Mouse (Mus musculus) stomach, embryonic 15.5 days (tissue): Measurements from ENCODE around the gene Smim4. TPM values are rescaled to one million over a fixed set of nuclear protein-coding genes. Genes with fewer than 3 reads are reported as not detected.

Experiments used
- ATAC-seq: fragments of 200-750 bp; cut with Nextera tagmentation; 2 replicates; pipeline ENCODE4 v1.8.0; 2017; ENCODE audit warnings: low read depth, moderate number of reproducible peaks, moderate TSS enrichment; ENCODE audit not compliant: insufficient read depth, low FRiP score
- H3K27ac ChIP-seq: fragments of 300-500 bp; sonication (generic); 2 replicates; pipeline ENCODE4 v1.5.1; 2015; ENCODE audit warnings: mild to moderate bottlenecking, inconsistent platforms
- H3K27me3 ChIP-seq: fragments of 300-500 bp; sonication (generic); replicated peaks from 2 replicates; pipeline ENCODE4 v1.6.1; 2015; ENCODE audit warnings: inconsistent platforms
- H3K36me3 ChIP-seq: fragments of 300-500 bp; sonication (generic); 2 replicates; pipeline ENCODE4 v1.6.1; 2015; ENCODE audit warnings: inconsistent platforms
- H3K4me1 ChIP-seq: fragments of 300-500 bp; sonication (generic); 2 replicates; pipeline ENCODE4 v1.6.1; 2015; ENCODE audit warnings: inconsistent platforms
- H3K4me2 ChIP-seq: fragments of 300-500 bp; sonication (generic); 2 replicates; pipeline ENCODE4 v1.6.1; 2015; ENCODE audit warnings: mild to moderate bottlenecking, inconsistent platforms
- H3K4me3 ChIP-seq: fragments of 300-500 bp; sonication (generic); replicated peaks from 2 replicates; pipeline ENCODE4 v1.5.1; 2015; ENCODE audit warnings: inconsistent platforms
- H3K9ac ChIP-seq: fragments of 300-500 bp; sonication (generic); 2 replicates; pipeline ENCODE4 v1.6.1; 2015; ENCODE audit warnings: inconsistent platforms
- H3K9me3 ChIP-seq: fragments of 300-500 bp; sonication (generic); 2 replicates; pipeline ENCODE4 v1.6.1; 2016; ENCODE audit warnings: inconsistent platforms
- WGBS: fragments of 180-500 bp; shearing (Covaris S2); methylation state at CpG from one replicate; pipeline ENCODE4 v1.1.7; 2015; 5-methylcytosine and 5-hydroxymethylcytosine counted together
- polyA plus RNA-seq: library from polyadenylated mRNA; unstranded; fragments of >200 nt; fragmentation: Nextera tagmentation; extraction: Ambion mirVana; gene quantifications from 2 replicates; pipeline ENCODE4 v1.2.1, GENCODE M21; 2015

Smim4 gene
- 70.9 and 77.2 TPM in 2 replicates for polyA plus RNA-seq

DNA sequence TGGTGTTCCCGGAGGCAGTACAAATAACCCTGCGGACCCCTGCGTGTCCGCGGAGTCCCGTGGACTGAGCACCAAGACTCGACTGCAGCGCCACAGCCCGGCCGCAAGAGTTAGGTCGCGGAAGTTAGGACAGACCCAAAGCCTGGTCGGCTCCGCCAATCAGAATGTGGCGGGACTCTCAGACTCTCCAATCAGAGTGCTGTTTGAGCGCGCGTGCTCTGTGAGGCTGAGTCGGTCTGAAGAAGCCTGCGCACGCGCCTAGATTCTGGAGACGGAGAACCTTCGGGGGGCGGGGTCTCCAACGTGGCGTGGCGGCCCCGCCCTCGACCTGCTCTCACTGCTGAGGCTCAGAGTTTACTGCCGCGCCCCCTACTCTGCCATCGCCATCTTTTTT lies at the start of gene Smim4:
Gene Smim4, minus strand, starts transcription at position 131 of the 394 bp plus-strand sequence.
- Histone ChIP-seq H3K27ac (peak within 1 kb of the TSS; percentile 90), H3K4me2 (peak within 1 kb of the TSS; percentile 91), H3K27me3 (no peaks in the 10 kb centered on the region), H3K4me1 (peaks cover 44% of the 10 kb centered on the region), H3K9me3 (no peaks in the 10 kb centered on the region), H3K4me3 (peak within 1 kb of the TSS; percentile 83), H3K36me3 (no peaks in the 10 kb centered on the region), H3K9ac (peak within 1 kb of the TSS; percentile 82)
- under 1% methylated on average over 33 of the region's 33 CpGs for WGBS
- ATAC-seq: peak; percentile 94

DNA sequence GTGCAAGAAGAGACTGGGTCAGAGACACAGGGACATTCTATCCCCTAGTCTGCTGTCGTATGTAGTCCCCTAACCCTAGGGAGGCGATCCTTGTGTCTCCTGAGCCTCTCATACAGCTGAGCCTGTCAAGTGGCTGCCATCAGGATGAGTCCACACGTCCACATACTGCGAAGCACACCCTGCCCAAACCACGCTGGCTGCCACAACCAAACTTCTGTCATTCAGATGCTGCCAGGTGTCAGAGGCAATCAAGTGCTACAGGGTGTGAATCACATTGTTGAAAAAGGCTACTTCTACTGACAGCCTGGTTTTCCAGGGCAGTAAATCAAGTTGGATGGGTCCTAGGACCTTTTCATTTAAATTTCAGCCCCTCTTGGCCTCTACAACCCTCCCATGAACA lies 49.0 kb upstream of the Smim4 start:
- Histone ChIP-seq H3K27ac (no peak overlapping the region), H3K36me3 (peaks cover 93% of the 10 kb centered on the region)
- no peak for ATAC-seq

DNA sequence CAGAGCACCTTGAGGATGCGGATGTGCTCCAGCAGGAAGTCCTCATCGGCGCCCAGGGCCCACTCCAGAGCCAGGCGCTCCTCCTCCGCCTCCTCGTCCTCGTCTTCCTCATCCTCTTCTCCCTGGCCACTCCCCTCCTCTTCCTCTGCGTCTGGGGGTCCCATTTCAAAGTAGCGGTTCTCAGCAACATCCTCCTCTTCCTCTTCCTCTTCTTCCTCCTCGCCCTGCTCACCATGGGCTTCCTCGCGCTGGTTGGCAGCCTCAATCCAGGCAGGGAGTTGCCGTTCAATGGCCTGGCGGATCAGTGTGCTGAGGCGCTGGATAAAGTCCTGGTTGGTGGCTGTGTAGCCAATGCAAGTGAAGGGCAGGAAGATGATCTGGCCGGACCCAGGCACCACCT lies 48.5 kb upstream of the Smim4 start:
- Histone ChIP-seq H3K27ac (no peak overlapping the region), H3K4me3 (no peak overlapping the region), H3K4me1 (no peaks in the 10 kb centered on the region), H3K36me3 (peaks cover 93% of the 10 kb centered on the region), H3K27me3 (no peaks in the 10 kb centered on the region), H3K9ac (no peak overlapping the region), H3K9me3 (no peaks in the 10 kb centered on the region), H3K4me2 (no peak overlapping the region)
- ATAC-seq: no peak
- WGBS: 89% methylated on average over 16 of the region's 16 CpGs

More for the DNA sequence above, 49.0 kb upstream of the Smim4 start:
- 90% methylated on average over 5 of the region's 5 CpGs for WGBS
- Histone ChIP-seq H3K9ac (no peak overlapping the region), H3K27me3 (no peaks in the 10 kb centered on the region), H3K4me2 (no peak overlapping the region), H3K9me3 (no peaks in the 10 kb centered on the region), H3K4me3 (no peak overlapping the region), H3K4me1 (no peaks in the 10 kb centered on the region)

DNA sequence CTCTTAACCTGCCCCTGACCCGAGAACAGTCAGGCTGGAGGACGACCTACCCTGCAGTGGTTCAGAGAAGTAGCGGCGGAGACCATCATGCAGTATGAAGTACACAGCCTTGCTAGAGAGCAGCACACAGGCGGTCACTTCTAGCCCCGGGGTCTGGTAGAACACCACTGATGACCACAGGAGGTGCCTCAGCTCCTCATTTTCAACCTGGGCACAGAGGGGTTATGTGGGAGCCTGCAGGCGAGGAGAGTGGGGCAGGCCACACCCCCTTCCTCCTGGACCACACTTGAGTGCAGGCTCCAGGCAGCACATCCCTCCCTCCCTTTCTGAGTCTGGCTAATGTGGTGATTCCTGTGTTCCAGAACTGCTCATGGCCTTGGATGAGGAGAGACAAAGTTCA lies 44.8 kb upstream of the Smim4 start:
- Histone ChIP-seq H3K4me1 (no peaks in the 10 kb centered on the region), H3K4me3 (no peak overlapping the region), H3K4me2 (no peak overlapping the region), H3K27ac (no peak overlapping the region), H3K9me3 (no peaks in the 10 kb centered on the region), H3K9ac (no peak overlapping the region), H3K36me3 (peaks cover 81% of the 10 kb centered on the region), H3K27me3 (no peaks in the 10 kb centered on the region)
- no peak for ATAC-seq
- WGBS: 82% methylated on average over 7 of the region's 7 CpGs

DNA sequence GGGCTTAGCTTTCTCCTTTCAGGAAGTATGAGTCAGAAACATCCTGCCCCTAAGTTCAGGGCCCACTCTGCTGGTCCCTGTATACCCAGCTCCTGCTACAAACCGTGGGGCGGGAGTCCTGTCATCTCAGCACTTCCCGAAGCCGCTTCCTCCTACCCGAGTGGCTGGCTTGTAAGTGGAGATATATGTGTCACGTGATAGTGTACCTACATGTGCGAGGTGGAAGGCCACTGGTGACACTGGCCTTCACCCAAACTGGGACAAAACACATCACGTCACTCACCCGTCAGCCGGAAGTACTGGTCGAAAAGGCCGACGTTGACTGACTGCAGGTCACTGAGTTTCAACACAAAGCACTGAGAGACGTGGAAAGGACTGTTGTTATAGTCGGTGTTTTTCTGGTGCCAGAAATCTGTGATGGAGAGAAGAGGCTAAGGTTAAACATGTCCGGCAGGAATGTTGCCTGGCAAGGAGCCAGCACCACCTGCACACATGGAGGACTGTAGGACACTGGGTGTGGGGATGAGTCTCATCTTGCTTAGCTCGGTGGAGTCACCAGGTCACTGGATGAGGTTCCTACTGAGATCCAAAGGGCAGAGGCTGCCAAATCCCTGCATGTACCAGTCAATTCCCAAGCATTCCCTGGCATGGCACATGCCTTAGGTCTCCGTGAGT lies 44.2 kb upstream of the Smim4 start:
- no peak for ATAC-seq
- Histone ChIP-seq H3K4me3 (no peak overlapping the region), H3K27me3 (no peaks in the 10 kb centered on the region), H3K9me3 (no peaks in the 10 kb centered on the region), H3K9ac (no peak overlapping the region), H3K27ac (no peak overlapping the region), H3K4me2 (no peak overlapping the region), H3K36me3 (peaks cover 78% of the 10 kb centered on the region), H3K4me1 (no peaks in the 10 kb centered on the region)
- 72% methylated on average over 18 of the region's 18 CpGs for WGBS

DNA sequence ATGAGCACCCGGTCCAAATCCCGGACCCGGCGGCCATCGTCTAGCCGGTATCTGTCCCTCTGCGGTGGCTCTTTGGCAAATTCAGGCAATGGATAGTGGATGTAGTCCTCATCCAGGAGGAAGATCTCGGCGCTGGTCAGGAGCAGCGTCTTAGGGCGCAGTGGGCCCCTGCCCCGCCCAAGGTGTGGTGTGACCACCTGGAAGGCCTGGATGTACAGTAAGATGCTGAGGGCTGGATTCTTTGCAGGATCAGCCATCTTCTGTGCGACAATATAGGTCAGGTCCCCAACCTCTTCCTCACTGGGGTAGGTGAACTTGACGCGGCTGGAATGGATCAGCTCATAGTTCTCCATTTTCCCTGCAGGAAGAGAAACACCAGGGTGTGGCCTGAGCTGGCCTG lies 43.1 kb upstream of the Smim4 start:
- WGBS: 93% methylated on average over 15 of the region's 15 CpGs
- no peak for ATAC-seq

DNA sequence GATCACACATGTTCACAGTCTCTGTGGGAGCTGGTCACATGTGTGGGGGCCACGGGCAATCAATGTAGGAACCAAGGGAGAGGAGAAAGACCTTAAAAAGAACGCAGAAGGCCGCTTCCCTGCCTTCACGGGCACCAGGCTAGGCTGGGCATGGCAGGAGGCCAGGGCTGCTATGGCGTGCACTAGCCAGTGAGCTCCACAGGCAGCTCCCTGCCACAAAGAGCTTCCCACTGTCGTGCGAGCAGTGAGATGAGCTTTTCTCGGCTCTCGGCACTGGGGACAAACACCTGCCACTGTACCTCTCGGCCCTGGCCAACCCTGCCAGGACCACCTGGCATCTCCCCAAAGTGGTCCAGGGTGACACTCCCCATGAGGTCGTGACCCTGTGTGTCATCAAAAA lies 42.6 kb upstream of the Smim4 start:
- H3K36me3 ChIP-seq: peaks cover 64% of the 10 kb centered on the region
- no peak overlapping the region for H3K27ac ChIP-seq
- H3K4me1 ChIP-seq: peaks cover 5% of the 10 kb centered on the region; the same call in 1 of the 2 replicates
- no peaks in the 10 kb centered on the region for H3K9me3 ChIP-seq
- no peak overlapping the region for H3K9ac ChIP-seq
- ATAC-seq: no peak
- no peak overlapping the region for H3K4me3 ChIP-seq
- no peaks in the 10 kb centered on the region for H3K27me3 ChIP-seq
- WGBS: 89% methylated on average over 11 of the region's 11 CpGs
- no peak overlapping the region for H3K4me2 ChIP-seq

More for the DNA sequence above, 43.1 kb upstream of the Smim4 start:
- no peak overlapping the region for H3K9ac ChIP-seq
- H3K27me3 ChIP-seq: no peaks in the 10 kb centered on the region
- no peak overlapping the region for H3K4me3 ChIP-seq
- H3K36me3 ChIP-seq: peaks cover 68% of the 10 kb centered on the region
- H3K9me3 ChIP-seq: no peaks in the 10 kb centered on the region
- 0 out of 2 replicates have a peak, but pooled peaks cover 2% of the 10 kb centered on the region for H3K4me1 ChIP-seq
- H3K4me2 ChIP-seq: no peak overlapping the region
- no peak overlapping the region for H3K27ac ChIP-seq

DNA sequence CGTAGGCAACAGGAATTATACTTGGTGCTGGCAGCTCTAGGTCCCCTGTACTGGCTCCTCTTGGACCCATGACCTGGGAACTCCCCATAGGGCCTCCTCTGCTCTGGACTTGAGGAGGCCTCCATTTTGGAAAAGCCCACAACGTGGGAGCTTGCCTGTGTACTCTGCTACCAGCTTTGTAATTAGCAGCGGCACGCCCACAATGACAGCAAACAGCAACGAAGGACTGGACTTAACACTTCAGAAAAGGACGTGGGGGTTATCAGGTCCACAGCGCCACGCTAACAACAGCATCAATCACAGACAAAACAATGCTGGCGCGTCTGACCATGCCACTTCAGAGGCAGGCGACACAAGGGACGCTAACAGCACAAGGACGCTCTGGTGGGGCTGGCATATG lies 42.2 kb upstream of the Smim4 start:
- no peak overlapping the region for H3K4me2 ChIP-seq
- H3K4me3 ChIP-seq: no peak overlapping the region
- peaks cover 60% of the 10 kb centered on the region for H3K36me3 ChIP-seq
- H3K27ac ChIP-seq: no peak overlapping the region
- H3K4me1 ChIP-seq: peaks cover 9% of the 10 kb centered on the region; the same call in 1 of the 2 replicates
- no peaks in the 10 kb centered on the region for H3K9me3 ChIP-seq
- no peak overlapping the region for H3K9ac ChIP-seq
- no peaks in the 10 kb centered on the region for H3K27me3 ChIP-seq
- ATAC-seq: no peak
- 79% methylated on average over 13 of the region's 13 CpGs for WGBS

DNA sequence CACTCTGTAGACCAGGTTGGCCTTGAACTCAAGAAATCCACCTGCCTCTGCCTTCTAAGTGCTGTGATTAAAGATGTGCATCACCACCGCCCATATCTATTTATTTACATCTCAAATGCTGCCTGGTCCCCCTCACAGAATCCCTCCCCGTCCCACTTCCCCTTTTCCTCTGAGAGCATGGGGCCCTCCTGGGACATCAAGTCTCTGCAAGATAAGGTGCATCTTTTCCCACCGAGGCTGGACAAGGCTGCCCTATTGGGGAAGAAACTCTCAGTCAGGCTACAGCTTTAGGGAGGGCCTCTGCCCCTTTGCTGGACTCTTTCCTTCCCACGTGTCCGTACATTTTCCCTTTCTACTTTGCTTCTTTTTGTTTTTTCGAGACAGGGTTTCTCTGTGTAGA lies 40.8 kb upstream of the Smim4 start:
- Histone ChIP-seq H3K36me3 (peaks cover 45% of the 10 kb centered on the region), H3K27me3 (no peaks in the 10 kb centered on the region), H3K9me3 (no peaks in the 10 kb centered on the region), H3K4me3 (no peak overlapping the region), H3K4me1 (peaks cover 9% of the 10 kb centered on the region; the same call in 1 of the 2 replicates), H3K4me2 (no peak overlapping the region), H3K9ac (no peak overlapping the region), H3K27ac (no peak overlapping the region)
- ATAC-seq: no peak
- 69% methylated on average over 6 of the region's 6 CpGs for WGBS

DNA sequence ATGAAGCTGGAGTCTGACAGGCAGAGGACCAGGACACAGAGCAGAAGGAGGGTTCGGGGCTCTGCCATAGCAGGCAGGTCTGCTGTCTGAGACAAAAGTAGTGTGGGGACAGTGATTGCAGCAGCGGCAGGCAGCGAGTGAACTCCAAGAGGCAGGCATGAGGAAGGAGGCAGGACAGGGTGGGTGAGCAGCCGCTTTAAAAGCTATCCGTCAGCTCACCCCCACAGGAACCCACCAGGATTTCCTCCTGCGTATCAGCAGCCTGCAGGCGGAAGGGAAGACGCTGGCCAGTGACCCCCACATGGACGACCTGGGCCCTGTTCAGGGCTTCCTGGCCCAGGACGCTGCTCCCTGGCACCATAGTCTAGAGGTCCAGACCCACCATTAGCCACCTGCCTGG lies 39.7 kb upstream of the Smim4 start, which contains the start of gene Stab1:
Gene Stab1, minus strand, starts transcription at position 217 of the 400 bp plus-strand sequence.
- Histone ChIP-seq H3K36me3 (peaks cover 34% of the 10 kb centered on the region), H3K4me1 (peaks cover 11% of the 10 kb centered on the region; the same call in 1 of the 2 replicates), H3K4me2 (peak within 1 kb of the TSS; percentile 23), H3K9me3 (no peaks in the 10 kb centered on the region), H3K27me3 (no peaks in the 10 kb centered on the region), H3K4me3 (peak within 1 kb of the TSS; percentile 18; the same call in 1 of the 2 replicates), H3K9ac (0 out of 2 replicates have a peak within 1 kb of the TSS, but pooled peaks have one; percentile 4), H3K27ac (no peak within 1 kb of the TSS)
- WGBS: 21% methylated on average over 10 of the region's 10 CpGs
- ATAC-seq: no peak

DNA sequence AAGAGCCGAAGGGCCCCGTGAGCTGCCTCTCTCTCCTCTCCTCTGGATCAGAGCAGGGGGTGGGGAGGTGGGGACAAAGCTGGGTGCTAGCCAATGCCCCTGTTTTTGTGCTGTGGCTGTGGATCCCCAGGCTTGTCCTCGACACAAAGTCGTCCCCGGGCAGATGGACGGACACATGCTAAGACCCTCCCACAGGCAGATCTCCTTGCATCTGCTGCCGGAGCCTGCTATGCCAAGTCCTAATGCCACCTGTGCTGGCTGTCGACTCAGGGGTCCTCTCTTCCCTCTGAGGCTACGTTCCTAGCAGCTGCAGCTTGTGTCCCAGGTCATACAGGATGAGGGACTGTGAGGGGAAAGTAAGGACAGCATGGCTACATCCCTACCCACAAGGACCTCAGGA lies 38.1 kb upstream of the Smim4 start:
- Histone ChIP-seq H3K9me3 (no peaks in the 10 kb centered on the region), H3K9ac (no peak overlapping the region)

DNA sequence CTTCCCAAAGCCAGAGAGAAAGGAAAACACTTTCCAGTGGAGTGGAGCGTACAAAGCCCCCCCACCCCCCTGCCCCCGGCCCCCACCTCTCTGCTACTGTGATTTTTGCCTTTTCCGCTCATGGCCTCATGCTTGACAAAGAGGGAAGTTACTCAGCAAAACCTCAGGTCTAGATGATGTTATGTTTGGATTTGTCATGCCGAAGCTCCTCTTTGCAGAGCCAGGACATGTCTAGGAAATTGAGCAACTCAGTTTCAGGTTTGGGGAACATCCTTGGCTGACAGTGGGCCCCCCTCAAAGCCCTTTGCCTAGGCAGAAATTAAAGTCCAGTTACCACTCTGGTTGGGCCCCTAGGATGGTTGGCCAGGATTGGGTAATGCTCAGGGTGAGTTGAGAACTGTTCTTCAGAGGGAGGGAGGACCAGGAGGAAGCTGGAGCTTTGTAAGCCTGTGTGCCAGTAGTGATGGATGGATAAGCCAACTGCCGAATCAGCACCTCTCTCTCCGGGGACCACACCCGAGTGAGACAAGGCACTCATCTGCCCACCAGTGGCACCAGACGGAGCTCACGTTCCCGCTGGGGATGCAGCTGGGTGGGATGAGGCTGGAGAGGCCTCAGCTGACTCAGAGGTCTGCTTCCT lies 37.4 kb upstream of the Smim4 start:
- Histone ChIP-seq H3K4me2 (peak overlapping the region; percentile 23; the same call in 1 of the 2 replicates), H3K4me3 (0 out of 2 replicates have a peak overlapping the region, but pooled peaks have one; percentile 2), H3K9ac (no peak overlapping the region), H3K4me1 (peaks cover 11% of the 10 kb centered on the region; the same call in 1 of the 2 replicates), H3K36me3 (peaks cover 12% of the 10 kb centered on the region), H3K27me3 (no peaks in the 10 kb centered on the region), H3K9me3 (no peaks in the 10 kb centered on the region), H3K27ac (no peak overlapping the region)
- WGBS: 34% methylated on average over 10 of the region's 10 CpGs
- ATAC-seq: no peak

More for the DNA sequence above, 38.1 kb upstream of the Smim4 start:
- Histone ChIP-seq H3K4me1 (peaks cover 11% of the 10 kb centered on the region; the same call in 1 of the 2 replicates), H3K4me2 (peak overlapping the region; percentile 23), H3K27me3 (no peaks in the 10 kb centered on the region), H3K27ac (no peak overlapping the region; the same call in 1 of the 2 replicates), H3K4me3 (0 out of 2 replicates have a peak overlapping the region, but pooled peaks have one; percentile 2), H3K36me3 (peaks cover 19% of the 10 kb centered on the region)
- no peak for ATAC-seq
- 59% methylated on average over 9 of the region's 9 CpGs for WGBS
